Mouse (Mus musculus) hindbrain, embryonic 11.5 days (tissue): ENCODE measurements around the gene Cabs1. TPM values are rescaled to one million over a fixed set of nuclear protein-coding genes. Genes with fewer than 3 reads are reported as not detected.
A peak's percentile ranks its signal among the peaks of the same experiment; 100 is the strongest.

Experiments used
- ATAC-seq: fragments of 200-750 bp; cut with Nextera tagmentation; 2 replicates; pipeline ENCODE4 v1.8.0; 2017; ENCODE audit warnings: mild to moderate bottlenecking, moderate TSS enrichment, moderate library complexity; ENCODE audit not compliant: low FRiP score
- DNase-seq: peaks from one replicate; pipeline ENCODE4 v3.0.0-alpha.2; 2015; ENCODE audit warnings: low spot score
- H3K27ac ChIP-seq: fragments of 300-500 bp; sonication (generic); 2 replicates; pipeline ENCODE4 v1.5.1; 2014; ENCODE audit warnings: mild to moderate bottlenecking, low read depth, low read length
- H3K27me3 ChIP-seq: fragments of 300-500 bp; sonication (generic); 2 replicates; pipeline ENCODE4 v1.6.1; 2014; ENCODE audit warnings: mild to moderate bottlenecking, low read length, moderate library complexity, mixed read lengths; ENCODE audit not compliant: control insufficient read depth, insufficient read depth
- H3K36me3 ChIP-seq: fragments of 300-500 bp; sonication (generic); 2 replicates; pipeline ENCODE4 v1.6.1; 2014; ENCODE audit warnings: mild to moderate bottlenecking, low read length, moderate library complexity, mixed read lengths; ENCODE audit not compliant: control insufficient read depth, insufficient read depth
- H3K4me1 ChIP-seq: fragments of 300-500 bp; sonication (generic); replicated peaks from 2 replicates; pipeline ENCODE4 v1.6.1; 2014; ENCODE audit warnings: low read length, mixed read lengths; ENCODE audit not compliant: control insufficient read depth, insufficient read depth
- H3K4me2 ChIP-seq: fragments of 300-500 bp; sonication (generic); replicated peaks from 2 replicates; pipeline ENCODE4 v1.6.1; 2014; ENCODE audit warnings: mild to moderate bottlenecking, low read depth, low read length
- H3K4me3 ChIP-seq: fragments of 300-500 bp; sonication (generic); 2 replicates; pipeline ENCODE4 v1.5.1; 2014; ENCODE audit warnings: low read depth, low read length
- H3K9ac ChIP-seq: fragments of 300-500 bp; sonication (generic); 2 replicates; pipeline ENCODE4 v1.6.1; 2014; ENCODE audit warnings: low read depth, low read length
- H3K9me3 ChIP-seq: fragments of 300-500 bp; sonication (generic); 2 replicates; pipeline ENCODE4 v1.6.1; 2016; ENCODE audit warnings: low read length; ENCODE audit not compliant: control insufficient read depth
- WGBS: fragments of 180-500 bp; shearing (Covaris S2); extraction: QIAGEN DNeasy Blood & Tissue Kit; methylation state at CpG from one replicate; pipeline ENCODE4 v1.1.7; 2014; 5-methylcytosine and 5-hydroxymethylcytosine counted together
- polyA plus RNA-seq: library from polyadenylated mRNA; unstranded; fragments of >200 nt; fragmentation: Nextera tagmentation; extraction: Ambion mirVana; gene quantifications from 2 replicates; pipeline ENCODE4 v1.2.1, GENCODE M21; 2014

Cabs1 gene
- polyA plus RNA-seq: not detected in 2 replicates

- H3K27ac ChIP-seq: no peak within 1 kb of the TSS
- ATAC-seq (no peak), DNase-seq (no peak)
- no peaks in the 10 kb centered on the region for H3K36me3 ChIP-seq
- H3K4me1 ChIP-seq: no peaks in the 10 kb centered on the region
- H3K4me3 ChIP-seq: no peak within 1 kb of the TSS
- WGBS: 87% methylated on average over 3 of the region's 3 CpGs
- no peak within 1 kb of the TSS for H3K9ac ChIP-seq
- H3K9me3 ChIP-seq: no peaks in the 10 kb centered on the region
- H3K4me2 ChIP-seq: no peak within 1 kb of the TSS
- no peaks in the 10 kb centered on the region for H3K27me3 ChIP-seq
These were observed at the start of gene Cabs1 for GRCm38 (mm10) chr5:87979139-87979538. TSS of gene Cabs1 (plus strand) at chr5:87979439.

- H3K9me3 ChIP-seq: no peaks in the 10 kb centered on the region
- no peak overlapping the region for H3K9ac ChIP-seq
- H3K4me2 ChIP-seq: no peak overlapping the region
- H3K27ac ChIP-seq: no peak overlapping the region
- H3K27me3 ChIP-seq: no peaks in the 10 kb centered on the region
- no peak for DNase-seq
- H3K4me1 ChIP-seq: no peaks in the 10 kb centered on the region
- no peak for ATAC-seq
- 49% methylated on average over 1 of the region's 1 CpGs for WGBS
- no peaks in the 10 kb centered on the region for H3K36me3 ChIP-seq
- no peak overlapping the region for H3K4me3 ChIP-seq
These were observed 47.6 kb upstream of the Cabs1 start for GRCm38 (mm10) chr5:87931603-87932002.

GRCm38 (mm10) chr5:87940752-87941151 is 38.5 kb upstream of the Cabs1 start:
- H3K4me3 ChIP-seq: no peak overlapping the region
- H3K27me3 ChIP-seq: no peaks in the 10 kb centered on the region
- 57% methylated on average over 3 of the region's 3 CpGs for WGBS
- no peak overlapping the region for H3K9ac ChIP-seq
- no peaks in the 10 kb centered on the region for H3K9me3 ChIP-seq
- no peaks in the 10 kb centered on the region for H3K4me1 ChIP-seq
- ATAC-seq (no peak), DNase-seq (no peak)
- no peaks in the 10 kb centered on the region for H3K36me3 ChIP-seq
- H3K4me2 ChIP-seq: no peak overlapping the region
- H3K27ac ChIP-seq: no peak overlapping the region

- ATAC-seq: no peak
- H3K4me3 ChIP-seq: no peak overlapping the region
- no peak overlapping the region for H3K4me2 ChIP-seq
- DNase-seq: no peak
- H3K27me3 ChIP-seq: no peaks in the 10 kb centered on the region
- H3K9ac ChIP-seq: no peak overlapping the region
- no peak overlapping the region for H3K27ac ChIP-seq
- no peaks in the 10 kb centered on the region for H3K9me3 ChIP-seq
- no peaks in the 10 kb centered on the region for H3K4me1 ChIP-seq
- no peaks in the 10 kb centered on the region for H3K36me3 ChIP-seq
These were observed 36.7 kb upstream of the Cabs1 start for GRCm38 (mm10) chr5:87942515-87942914.

- ATAC-seq (no peak), DNase-seq (no peak)
- Histone ChIP-seq H3K4me2 (no peak overlapping the region), H3K9ac (no peak overlapping the region), H3K4me1 (no peaks in the 10 kb centered on the region), H3K36me3 (no peaks in the 10 kb centered on the region), H3K4me3 (no peak overlapping the region), H3K27me3 (no peaks in the 10 kb centered on the region), H3K9me3 (no peaks in the 10 kb centered on the region), H3K27ac (no peak overlapping the region)
These were observed 27.4 kb upstream of the Cabs1 start for GRCm38 (mm10) chr5:87951836-87952235.

- DNase-seq: no peak
- Histone ChIP-seq H3K9me3 (no peaks in the 10 kb centered on the region), H3K36me3 (no peaks in the 10 kb centered on the region), H3K4me1 (no peaks in the 10 kb centered on the region), H3K4me3 (no peak within 1 kb of the TSS), H3K27me3 (no peaks in the 10 kb centered on the region), H3K27ac (no peak within 1 kb of the TSS), H3K9ac (no peak within 1 kb of the TSS), H3K4me2 (no peak within 1 kb of the TSS)
- WGBS: 65% methylated on average over 2 of the region's 2 CpGs
- no peak for ATAC-seq
These were observed 10.0 kb upstream of the Cabs1 start, which contains the start of the genes 2310003L06Rik and Gm28434 for GRCm38 (mm10) chr5:87969201-87969600. TSS of gene 2310003L06Rik (plus strand) at chr5:87969459. TSS of gene Gm28434 (plus strand) at chr5:87969517.

GRCm38 (mm10) chr5:87982468-87983214 is 3.4 kb downstream of the Cabs1 start:
- Histone ChIP-seq H3K9me3 (no peaks in the 10 kb centered on the region), H3K4me2 (no peak overlapping the region), H3K4me3 (no peak overlapping the region), H3K27me3 (no peaks in the 10 kb centered on the region), H3K4me1 (no peaks in the 10 kb centered on the region), H3K27ac (no peak overlapping the region), H3K36me3 (no peaks in the 10 kb centered on the region), H3K9ac (no peak overlapping the region)
- 58% methylated on average over 3 of the region's 3 CpGs for WGBS
- DNase-seq (no peak), ATAC-seq (peak; percentile 41; the same call in 1 of the 2 replicates)

GRCm38 (mm10) chr5:88002249-88002648 is 23.0 kb downstream of the Cabs1 start, which contains the start of gene Smr3a:
TSS of gene Smr3a (plus strand) at chr5:88002549.
- 89% methylated on average over 3 of the region's 3 CpGs for WGBS
- H3K4me1 ChIP-seq: no peaks in the 10 kb centered on the region
- DNase-seq (no peak), ATAC-seq (no peak)
- no peaks in the 10 kb centered on the region for H3K9me3 ChIP-seq
- no peaks in the 10 kb centered on the region for H3K27me3 ChIP-seq
- no peak within 1 kb of the TSS for H3K4me2 ChIP-seq
- H3K36me3 ChIP-seq: no peaks in the 10 kb centered on the region
- H3K4me3 ChIP-seq: no peak within 1 kb of the TSS
- no peak within 1 kb of the TSS for H3K27ac ChIP-seq
- H3K9ac ChIP-seq: no peak within 1 kb of the TSS

- no peak for DNase-seq
- no peak overlapping the region for H3K4me3 ChIP-seq
- H3K9ac ChIP-seq: no peak overlapping the region
- H3K9me3 ChIP-seq: no peaks in the 10 kb centered on the region
- ATAC-seq: no peak
- no peak overlapping the region for H3K27ac ChIP-seq
- H3K4me1 ChIP-seq: no peaks in the 10 kb centered on the region
- no peaks in the 10 kb centered on the region for H3K27me3 ChIP-seq
- no peak overlapping the region for H3K4me2 ChIP-seq
- H3K36me3 ChIP-seq: no peaks in the 10 kb centered on the region
These were observed 26.0 kb downstream of the Cabs1 start for GRCm38 (mm10) chr5:88005241-88005640.
